7 mouse cellular contexts compared by ENCODE assay signal in the genomic region with DNA sequence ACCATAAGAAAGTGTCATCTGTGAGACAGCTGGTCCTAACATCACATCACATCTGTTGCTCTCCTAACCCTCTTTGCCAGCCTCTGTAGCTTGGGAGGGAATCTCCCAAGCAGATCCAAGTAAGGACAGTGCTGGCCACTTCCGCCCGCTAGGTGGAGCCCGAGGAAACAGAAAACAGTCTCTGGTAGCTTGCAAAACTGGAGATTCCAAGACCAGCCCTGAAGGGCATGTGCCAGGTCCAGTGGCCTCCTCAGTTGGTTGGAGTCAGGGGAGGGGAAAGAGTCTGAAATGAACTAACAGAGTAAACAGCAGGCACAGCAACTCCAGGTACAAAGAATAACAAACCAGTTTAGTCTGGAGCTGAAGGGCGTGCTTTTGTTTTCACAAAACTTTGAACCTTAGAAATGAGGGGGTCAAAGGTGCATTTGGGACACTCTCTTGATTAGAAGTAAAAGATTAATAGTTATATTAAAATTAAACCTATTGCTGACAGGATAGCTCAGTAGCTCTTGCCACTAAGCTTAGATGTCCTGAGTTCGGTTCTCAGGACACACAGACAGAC. TPM values are rescaled to one million over a fixed set of nuclear protein-coding genes. Genes with fewer than 3 reads are reported as not detected.
A peak's percentile ranks its signal among the peaks of the same experiment; 100 is the strongest.
DNase-seq lines count a peak whose midpoint lies in the region; ATAC-seq and TF ChIP-seq lines count a peak whose summit lies in the region.

No protein-coding gene starts in this region.

- no peaks in the 10 kb centered on the region for H3K36me3 ChIP-seq in embryonic facial prominence, embryonic 10.5 days (replicated peaks)
- H3K36me3 ChIP-seq in midbrain, embryonic 14.5 days (ENCODE audit: control insufficient read depth, insufficient read depth, low read length): no peaks in the 10 kb centered on the region
- H3K36me3 ChIP-seq in spleen, adult 2 months (ENCODE audit: control insufficient read depth, insufficient read depth, low read length): no peaks in the 10 kb centered on the region

- WGBS in embryonic facial prominence, embryonic 10.5 days: 42% methylated on average over 5 of the region's 5 CpGs
- WGBS in midbrain, embryonic 14.5 days: 46% methylated on average over 5 of the region's 5 CpGs
- 49% methylated on average over 5 of the region's 5 CpGs for WGBS in spleen, adult 2 months

- H3K9ac ChIP-seq in midbrain, embryonic 14.5 days (replicated peaks; ENCODE audit: low read length): no peak overlapping the region

- DNase-seq in adrenal gland, postnatal 10 days: peak; percentile 93
- peak; percentile 80 for DNase-seq in embryonic facial prominence, embryonic 10.5 days (ENCODE audit: low spot score)
- DNase-seq in heart, adult 11 months: peak; percentile 97
- DNase-seq in kidney, adult 11 months: peak; percentile 93
- peak; percentile 85 for DNase-seq in left cerebral cortex, postnatal 4 days
- peak; percentile 84 for DNase-seq in midbrain, embryonic 14.5 days
- DNase-seq in spleen, adult 2 months (ENCODE audit: low read depth in 1 of 2, low spot score in 2 of 2): peak in 1 of 2 experiments; percentile 62

- no peaks in the 10 kb centered on the region for H3K27me3 ChIP-seq in embryonic facial prominence, embryonic 10.5 days (replicated peaks; ENCODE audit: low read depth, poor library complexity, severe bottlenecking)
- no peaks in the 10 kb centered on the region for H3K27me3 ChIP-seq in midbrain, embryonic 14.5 days (ENCODE audit: control insufficient read depth, insufficient read depth, low read length)
- no peaks in the 10 kb centered on the region for H3K27me3 ChIP-seq in spleen, adult 2 months (ENCODE audit: control insufficient read depth, insufficient read depth, low read length)

- H3K27ac ChIP-seq in embryonic facial prominence, embryonic 10.5 days (replicated peaks): no peak overlapping the region
- no peak overlapping the region for H3K27ac ChIP-seq in midbrain, embryonic 14.5 days (replicated peaks; ENCODE audit: low read depth, low read length)
- H3K27ac ChIP-seq in spleen, adult 2 months (ENCODE audit: insufficient read depth, low read length): no peak overlapping the region

- H3K4me1 ChIP-seq in embryonic facial prominence, embryonic 10.5 days: no peaks in the 10 kb centered on the region
- H3K4me1 ChIP-seq in midbrain, embryonic 14.5 days (ENCODE audit: control insufficient read depth, insufficient read depth, low read length): no peaks in the 10 kb centered on the region
- H3K4me1 ChIP-seq in spleen, adult 2 months (ENCODE audit: control insufficient read depth, insufficient read depth, insufficient read length): no peaks in the 10 kb centered on the region

- intact Hi-C loops in left cerebral cortex, postnatal 4 days (cut with DNase I): loop anchor here (5.0 kb wide), 2 partner anchors 120 to 310 kb away; no protein-coding TSS in a partner anchor

- peak; percentile 58; the same call in 1 of the 2 replicates for ATAC-seq in midbrain, embryonic 14.5 days (ENCODE audit: low FRiP score, low TSS enrichment)

- TF ChIP-seq CTCF in spleen, adult 2 months (IDR thresholded peaks at IDR 0.05; ENCODE audit: extremely low read depth, insufficient read depth, insufficient read length, insufficient replicate concordance): peak; percentile 68; the same call in 1 of the 2 replicates

- H3K9me3 ChIP-seq in embryonic facial prominence, embryonic 10.5 days: no peaks in the 10 kb centered on the region
- H3K9me3 ChIP-seq in midbrain, embryonic 14.5 days (ENCODE audit: control insufficient read depth, low read length): no peaks in the 10 kb centered on the region

- H3K4me3 ChIP-seq in embryonic facial prominence, embryonic 10.5 days: no peak overlapping the region
- H3K4me3 ChIP-seq in midbrain, embryonic 14.5 days (replicated peaks; ENCODE audit: low read depth, low read length): no peak overlapping the region
- H3K4me3 ChIP-seq in spleen, adult 2 months (ENCODE audit: extremely low read depth, insufficient read depth, insufficient read length): no peak overlapping the region

- no peak overlapping the region for H3K4me2 ChIP-seq in midbrain, embryonic 14.5 days (ENCODE audit: low read length)

- TF ChIP-seq POLR2A in spleen, adult 2 months (IDR thresholded peaks at IDR 0.05; ENCODE audit: low read depth, low read length): no peak

RNA-seq across cellular contexts. Expression of a gene that starts 14.2 kb away (rescaled TPM):
- total RNA-seq in adrenal gland, postnatal 10 days (2021): 1,000 to 10,000 TPM in 1 of 2 experiments, 100 to 1,000 TPM in 1; 658 to 1,673 TPM
- 53.9 and 59.5 TPM in 2 replicates for polyA plus RNA-seq in embryonic facial prominence, embryonic 10.5 days (2016; fragmentation: Nextera tagmentation; extraction: Ambion mirVana)
- total RNA-seq in left cerebral cortex, postnatal 4 days (2021): 10 to 100 TPM; 15.2 to 16.0 TPM
- polyA plus RNA-seq in midbrain, embryonic 14.5 days (2014; fragmentation: Nextera tagmentation; extraction: Ambion mirVana): 43.0 and 48.9 TPM in 2 replicates
- polyA plus RNA-seq in spleen, adult 2 months (2012; rRNA removed): 15.0 and 21.8 TPM in 2 replicates
